Mouse (Mus musculus) kidney, adult 8-10 months (tissue): Measurements from ENCODE around the gene Pum1.
A peak's percentile ranks its signal among the peaks of the same experiment; 100 is the strongest.

ENCODE experiments used
- DNase-seq, 2 experiments: peaks; one replicate each; pipeline ENCODE4 v3.0.0; 2022

Gene Pum1

GRCm38 (mm10) chr4:130792376-130793179 lies 129.5 kb downstream of the Pum1 start, which contains the start of gene Sdc3:
Sdc3 (plus strand) TSS chr4:130792537.
- no peak for DNase-seq

- no peak for DNase-seq
These were observed 130.0 kb downstream of the Pum1 start for GRCm38 (mm10) chr4:130793180-130793501.

GRCm38 (mm10) chr4:130794771-130795170 lies 131.7 kb downstream of the Pum1 start:
- no peak for DNase-seq

- DNase-seq: no peak
These were observed 132.8 kb downstream of the Pum1 start for GRCm38 (mm10) chr4:130795970-130796369.

GRCm38 (mm10) chr4:130797201-130798051 lies 134.3 kb downstream of the Pum1 start:
- DNase-seq: peak; percentile 37 to 39

- DNase-seq: no peak
These were observed 135.3 kb downstream of the Pum1 start for GRCm38 (mm10) chr4:130798416-130798815.

- no peak for DNase-seq
These were observed 136.0 kb downstream of the Pum1 start for GRCm38 (mm10) chr4:130799118-130799517.

GRCm38 (mm10) chr4:130799582-130799981 lies 136.5 kb downstream of the Pum1 start:
- no peak for DNase-seq

- DNase-seq: no peak
These were observed 137.0 kb downstream of the Pum1 start for GRCm38 (mm10) chr4:130800147-130800546.

GRCm38 (mm10) chr4:130801198-130801597 lies 138.1 kb downstream of the Pum1 start:
- no peak for DNase-seq

- DNase-seq: no peak
These were observed 138.7 kb downstream of the Pum1 start for GRCm38 (mm10) chr4:130801624-130802329.

GRCm38 (mm10) chr4:130803591-130803990 lies 140.5 kb downstream of the Pum1 start:
- no peak for DNase-seq

GRCm38 (mm10) chr4:130804292-130804691 lies 141.2 kb downstream of the Pum1 start:
- DNase-seq: no peak

GRCm38 (mm10) chr4:130804771-130805361 lies 141.7 kb downstream of the Pum1 start:
- DNase-seq: no peak

- no peak for DNase-seq
These were observed 142.6 kb downstream of the Pum1 start for GRCm38 (mm10) chr4:130805746-130806145.

- no peak for DNase-seq
These were observed 143.6 kb downstream of the Pum1 start for GRCm38 (mm10) chr4:130806746-130807145.

GRCm38 (mm10) chr4:130809784-130810183 lies 146.7 kb downstream of the Pum1 start:
- no peak for DNase-seq

GRCm38 (mm10) chr4:130810845-130811244 lies 147.7 kb downstream of the Pum1 start:
- no peak for DNase-seq

- no peak for DNase-seq
These were observed 148.3 kb downstream of the Pum1 start for GRCm38 (mm10) chr4:130811385-130811784.

GRCm38 (mm10) chr4:130813958-130814357 lies 150.8 kb downstream of the Pum1 start:
- DNase-seq: no peak

GRCm38 (mm10) chr4:130814742-130815330 lies 151.7 kb downstream of the Pum1 start:
- no peak for DNase-seq

- no peak for DNase-seq
These were observed 152.7 kb downstream of the Pum1 start for GRCm38 (mm10) chr4:130815860-130816259.

- DNase-seq: no peak
These were observed 156.7 kb downstream of the Pum1 start for GRCm38 (mm10) chr4:130819806-130820205.
